Mouse (Mus musculus) hindbrain, embryonic 12.5 days (tissue): ENCODE data around the gene Ccdc7a. TPM values are rescaled to one million over a fixed set of nuclear protein-coding genes. Genes with fewer than 3 reads are reported as not detected.
A peak's percentile ranks its signal among the peaks of the same experiment; 100 is the strongest.
"Not testable (repeated sequence)": the region's sequence is repeated elsewhere in the genome, so short reads cannot be mapped to it uniquely, and the experiment has no call there.

Source experiments
- ATAC-seq: fragments of 200-750 bp; cut with Nextera tagmentation; 2 replicates; pipeline ENCODE4 v1.8.0; 2017; ENCODE audit warnings: moderate TSS enrichment; ENCODE audit not compliant: low FRiP score
- H3K27ac ChIP-seq: fragments of 300-500 bp; sonication (generic); 2 replicates; pipeline ENCODE4 v1.5.1; 2016; ENCODE audit warnings: mild to moderate bottlenecking
- H3K27me3 ChIP-seq: fragments of 300-500 bp; sonication (generic); 2 replicates; pipeline ENCODE4 v1.6.1; 2016; ENCODE audit warnings: mild to moderate bottlenecking
- H3K36me3 ChIP-seq: fragments of 300-500 bp; sonication (generic); 2 replicates; pipeline ENCODE4 v1.6.1; 2016; ENCODE audit warnings: mild to moderate bottlenecking
- H3K4me1 ChIP-seq: fragments of 300-500 bp; sonication (generic); 2 replicates; pipeline ENCODE4 v1.6.1; 2016
- H3K4me2 ChIP-seq: fragments of 300-500 bp; sonication (generic); replicated peaks from 2 replicates; pipeline ENCODE4 v1.6.1; 2016; ENCODE audit warnings: mild to moderate bottlenecking
- H3K4me3 ChIP-seq: fragments of 300-500 bp; sonication (generic); 2 replicates; pipeline ENCODE4 v1.5.1; 2016; ENCODE audit warnings: mild to moderate bottlenecking
- H3K9ac ChIP-seq: fragments of 300-500 bp; sonication (generic); 2 replicates; pipeline ENCODE4 v1.6.1; 2016; ENCODE audit warnings: mild to moderate bottlenecking, moderate library complexity
- H3K9me3 ChIP-seq: fragments of 300-500 bp; sonication (generic); replicated peaks from 2 replicates; pipeline ENCODE4 v1.6.1; 2016; ENCODE audit warnings: mild to moderate bottlenecking
- WGBS: fragments of 180-500 bp; shearing (Covaris S2); methylation state at CpG from one replicate; pipeline ENCODE4 v1.1.7; 2016; 5-methylcytosine and 5-hydroxymethylcytosine counted together
- polyA plus RNA-seq: library from polyadenylated mRNA; unstranded; fragments of >200 nt; fragmentation: Nextera tagmentation; extraction: Ambion mirVana; gene quantifications from 2 replicates; pipeline ENCODE4 v1.2.1, GENCODE M21; 2016

The Ccdc7a gene
- not detected in 2 replicates for polyA plus RNA-seq

DNA sequence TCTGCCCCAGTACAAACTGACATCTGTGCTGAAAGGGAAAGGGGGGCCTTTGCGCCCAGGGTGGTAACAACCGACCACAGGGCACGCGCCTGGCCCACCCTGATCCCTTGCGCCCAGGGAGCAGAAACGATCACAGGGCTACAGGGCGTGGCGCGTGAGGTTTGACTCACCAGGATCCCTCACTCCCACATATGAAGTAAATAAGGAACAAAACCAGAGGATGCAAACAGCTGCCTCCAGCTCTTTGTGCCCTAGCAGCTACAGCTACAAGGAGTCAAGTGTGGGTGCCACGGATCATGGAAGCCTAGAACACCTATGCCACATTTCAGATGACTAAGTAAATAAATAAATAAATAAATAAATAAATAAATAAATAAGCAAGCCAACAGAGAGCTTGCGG lies at the start of gene Ccdc7a:
TSS of gene Ccdc7a (minus strand) at position 101 of the 400 bp plus-strand sequence.
- not testable (repeated sequence) for H3K4me3 ChIP-seq, H3K4me2 ChIP-seq, H3K9ac ChIP-seq, H3K27me3 ChIP-seq, ATAC-seq, H3K4me1 ChIP-seq, H3K36me3 ChIP-seq, H3K9me3 ChIP-seq, H3K27ac ChIP-seq
- WGBS, result 100% methylated on average over 2 of the region's 11 CpGs

GRCm38 (mm10) chr8:129066834-129067233 lies 1.5 kb upstream of the Ccdc7a start, which contains the start of gene Ccdc7b:
TSS of gene Ccdc7b (plus strand) at chr8:129067134.
- not testable (repeated sequence) for H3K4me3 ChIP-seq, H3K27ac ChIP-seq, ATAC-seq, H3K9ac ChIP-seq, H3K4me2 ChIP-seq, H3K27me3 ChIP-seq, H3K9me3 ChIP-seq, H3K4me1 ChIP-seq, H3K36me3 ChIP-seq
- WGBS, result 60% methylated on average over 1 of the region's 10 CpGs

- whole genome bisulfite sequencing, result 98% methylated on average over 1 of the region's 1 CpGs
- no peak for ATAC-seq
- no peak overlapping the region for H3K27ac ChIP-seq
- H3K9me3 ChIP-seq, result no peaks in the 10 kb centered on the region
- no peaks in the 10 kb centered on the region for H3K27me3 ChIP-seq
- H3K36me3 ChIP-seq, result no peaks in the 10 kb centered on the region
- H3K4me1 ChIP-seq, result no peaks in the 10 kb centered on the region
- no peak overlapping the region for H3K4me3 ChIP-seq
- H3K4me2 ChIP-seq, result no peak overlapping the region
- no peak overlapping the region for H3K9ac ChIP-seq
These were observed 73.9 kb downstream of the Ccdc7a start for GRCm38 (mm10) chr8:128991389-128991788.

GRCm38 (mm10) chr8:128948941-128949340 lies 116.4 kb downstream of the Ccdc7a start:
- not testable (repeated sequence) for ATAC-seq, H3K27ac ChIP-seq, H3K4me3 ChIP-seq, H3K4me2 ChIP-seq, H3K9me3 ChIP-seq, H3K9ac ChIP-seq, H3K36me3 ChIP-seq, H3K4me1 ChIP-seq, H3K27me3 ChIP-seq
- WGBS, result 88% methylated on average over 11 of the region's 11 CpGs

DNA sequence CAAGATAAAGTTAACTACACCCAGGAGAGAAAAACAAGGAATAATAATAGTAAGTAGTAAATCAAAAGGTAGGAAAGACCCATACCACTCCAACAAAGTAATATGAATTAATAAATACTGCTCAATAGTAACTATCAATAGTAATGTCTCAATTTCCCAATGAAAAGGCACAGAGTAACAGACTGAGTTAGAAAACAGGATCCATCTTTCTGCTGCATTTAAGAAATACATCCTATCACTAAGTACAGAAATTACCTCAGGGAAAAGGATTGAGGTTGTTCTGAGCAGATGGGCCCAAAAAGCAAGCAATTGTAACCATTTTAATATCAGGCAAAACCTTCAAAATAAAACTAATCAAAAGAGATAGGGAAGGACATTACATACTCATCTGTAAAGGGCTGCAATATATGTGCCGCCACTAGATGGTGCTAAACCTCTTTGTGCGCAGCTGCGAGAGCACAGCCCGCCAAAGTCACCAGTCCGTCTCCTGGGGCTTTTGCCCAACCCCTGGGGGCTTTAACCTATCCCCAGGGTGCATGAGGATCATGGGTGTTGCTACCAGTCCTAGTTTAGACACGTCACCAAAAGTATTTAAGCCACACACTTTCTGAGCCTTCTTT lies 124.2 kb downstream of the Ccdc7a start:
- WGBS, result 0% methylated on average over 6 of the region's 6 CpGs

GRCm38 (mm10) chr8:128933446-128933845 lies 131.9 kb downstream of the Ccdc7a start:
- WGBS, result 62% methylated on average over 4 of the region's 4 CpGs
- Histone ChIP-seq H3K27me3 (no peaks in the 10 kb centered on the region), H3K4me1 (no peaks in the 10 kb centered on the region), H3K36me3 (no peaks in the 10 kb centered on the region), H3K9ac (no peak overlapping the region), H3K9me3 (no peaks in the 10 kb centered on the region), H3K4me3 (no peak overlapping the region), H3K4me2 (no peak overlapping the region), H3K27ac (no peak overlapping the region)
- ATAC-seq, result no peak

More for the DNA sequence above, 124.2 kb downstream of the Ccdc7a start:
- not testable (repeated sequence) for H3K4me1 ChIP-seq, H3K4me3 ChIP-seq, H3K9me3 ChIP-seq, H3K27ac ChIP-seq, H3K4me2 ChIP-seq, H3K9ac ChIP-seq, H3K27me3 ChIP-seq, H3K36me3 ChIP-seq
- ATAC-seq, result peak; percentile 61; the same call in 1 of the 2 replicates

- no peaks in the 10 kb centered on the region for H3K27me3 ChIP-seq
- WGBS, result 63% methylated on average over 3 of the region's 3 CpGs
- no peak overlapping the region for H3K27ac ChIP-seq
- no peak overlapping the region for H3K4me3 ChIP-seq
- H3K36me3 ChIP-seq, result no peaks in the 10 kb centered on the region
- no peak overlapping the region for H3K4me2 ChIP-seq
- no peak for ATAC-seq
- no peak overlapping the region for H3K9ac ChIP-seq
- no peaks in the 10 kb centered on the region for H3K4me1 ChIP-seq
- no peaks in the 10 kb centered on the region for H3K9me3 ChIP-seq
These were observed 182.6 kb downstream of the Ccdc7a start for GRCm38 (mm10) chr8:128882719-128883118.

DNA sequence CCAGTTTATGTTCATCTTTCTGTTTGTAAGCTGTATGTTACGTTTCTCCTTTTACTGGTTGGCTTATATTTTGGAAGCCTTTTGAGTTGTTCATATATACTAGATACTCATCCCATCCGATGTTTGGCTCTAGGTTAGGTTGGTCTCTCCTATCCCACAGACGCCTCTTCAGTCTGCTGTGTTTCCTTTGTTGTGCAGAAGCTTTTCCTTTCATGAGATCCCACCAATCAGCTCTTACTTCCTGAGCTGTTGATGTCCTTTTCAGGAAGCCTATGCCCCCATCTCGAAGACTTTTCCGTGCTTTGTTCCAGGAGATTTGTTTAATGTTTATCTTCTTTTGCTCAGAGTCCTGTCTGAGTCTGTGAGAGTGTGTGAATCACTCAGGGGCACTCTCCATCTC lies 221.6 kb downstream of the Ccdc7a start:
- no peaks in the 10 kb centered on the region for H3K9me3 ChIP-seq
- no peaks in the 10 kb centered on the region for H3K27me3 ChIP-seq
- H3K4me2 ChIP-seq, result no peak overlapping the region
- no peaks in the 10 kb centered on the region for H3K4me1 ChIP-seq
- no peaks in the 10 kb centered on the region for H3K36me3 ChIP-seq
- WGBS, result 60% methylated on average over 5 of the region's 5 CpGs
- no peak overlapping the region for H3K9ac ChIP-seq
- ATAC-seq, result no peak
- H3K4me3 ChIP-seq, result no peak overlapping the region
- no peak overlapping the region for H3K27ac ChIP-seq

DNA sequence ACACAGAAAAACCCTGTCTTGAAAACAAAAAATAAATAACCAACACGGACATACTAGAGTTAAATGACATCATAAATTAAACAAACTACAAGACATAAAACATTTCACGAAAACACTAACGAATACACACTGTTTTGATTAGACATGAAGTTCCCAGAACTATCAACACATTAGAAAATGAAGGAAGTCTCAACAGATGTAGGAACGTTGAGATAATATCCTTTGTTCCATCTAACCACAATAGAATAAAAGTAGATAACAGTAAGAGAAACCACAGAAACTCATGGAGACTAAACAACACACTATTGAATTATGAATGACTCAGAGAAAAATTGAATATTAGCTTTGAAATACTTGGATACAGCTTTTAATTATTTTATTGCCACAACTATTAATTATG lies 252.8 kb downstream of the Ccdc7a start:
- no peaks in the 10 kb centered on the region for H3K27me3 ChIP-seq
- no peak overlapping the region for H3K4me2 ChIP-seq
- H3K4me1 ChIP-seq, result no peaks in the 10 kb centered on the region
- H3K4me3 ChIP-seq, result no peak overlapping the region
- ATAC-seq, result no peak
- 88% methylated on average over 4 of the region's 4 CpGs for WGBS
- H3K9me3 ChIP-seq, result no peaks in the 10 kb centered on the region
- no peak overlapping the region for H3K9ac ChIP-seq
- H3K36me3 ChIP-seq, result no peaks in the 10 kb centered on the region
- no peak overlapping the region for H3K27ac ChIP-seq

- H3K4me1 ChIP-seq, result no peaks in the 10 kb centered on the region
- no peak within 1 kb of the TSS for H3K9ac ChIP-seq
- no peaks in the 10 kb centered on the region for H3K27me3 ChIP-seq
- no peak within 1 kb of the TSS for H3K4me3 ChIP-seq
- H3K4me2 ChIP-seq, result no peak within 1 kb of the TSS
- no peak within 1 kb of the TSS for H3K27ac ChIP-seq
- no peaks in the 10 kb centered on the region for H3K9me3 ChIP-seq
- 83% methylated on average over 1 of the region's 1 CpGs for WGBS
- ATAC-seq, result no peak
- H3K36me3 ChIP-seq, result no peaks in the 10 kb centered on the region
These were observed 266.7 kb downstream of the Ccdc7a start, which contains the start of gene Gm3952 for GRCm38 (mm10) chr8:128798594-128798993. TSS of gene Gm3952 (minus strand) at chr8:128798694.

GRCm38 (mm10) chr8:128735692-128736091 lies 329.6 kb downstream of the Ccdc7a start:
- H3K36me3 ChIP-seq, result peaks cover 37% of the 10 kb centered on the region
- H3K4me3 ChIP-seq, result no peak overlapping the region
- no peaks in the 10 kb centered on the region for H3K27me3 ChIP-seq
- H3K4me2 ChIP-seq, result no peak overlapping the region
- peaks cover 9% of the 10 kb centered on the region; the same call in 1 of the 2 replicates for H3K4me1 ChIP-seq
- no peak overlapping the region for H3K27ac ChIP-seq
- H3K9ac ChIP-seq, result no peak overlapping the region
- no peak for ATAC-seq
- WGBS, result 93% methylated on average over 3 of the region's 3 CpGs
- no peaks in the 10 kb centered on the region for H3K9me3 ChIP-seq

DNA sequence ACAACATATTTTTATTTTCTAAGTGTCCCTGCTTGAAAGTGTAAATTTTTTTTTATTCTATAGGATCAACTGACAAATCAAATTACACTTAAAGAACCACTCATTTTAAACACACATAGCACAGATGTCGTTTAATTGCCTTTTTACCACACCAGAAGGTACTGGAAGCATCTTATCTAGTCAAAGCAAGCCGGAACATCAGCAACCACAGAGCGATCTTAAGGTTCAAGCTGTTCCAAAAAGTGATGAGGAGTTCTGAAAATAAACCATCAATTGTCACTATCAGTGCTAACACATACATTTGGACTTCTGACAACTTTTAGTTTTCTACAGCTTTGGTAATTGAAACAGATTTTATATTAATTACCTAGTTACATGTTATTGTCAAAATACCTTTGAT lies 331.2 kb downstream of the Ccdc7a start:
- WGBS, result 94% methylated on average over 3 of the region's 3 CpGs
- ATAC-seq, result no peak
- peaks cover 31% of the 10 kb centered on the region for H3K36me3 ChIP-seq

GRCm38 (mm10) chr8:128732254-128732653 lies 333.1 kb downstream of the Ccdc7a start:
- peak; percentile 93 for ATAC-seq
- H3K27ac ChIP-seq, result peak overlapping the region; percentile 79
- peaks cover 9% of the 10 kb centered on the region; the same call in 1 of the 2 replicates for H3K4me1 ChIP-seq
- H3K9me3 ChIP-seq, result no peaks in the 10 kb centered on the region
- 7% methylated on average over 2 of the region's 2 CpGs for WGBS
- H3K9ac ChIP-seq, result no peak overlapping the region
- H3K4me2 ChIP-seq, result no peak overlapping the region
- H3K4me3 ChIP-seq, result no peak overlapping the region
- H3K36me3 ChIP-seq, result peaks cover 32% of the 10 kb centered on the region
- no peaks in the 10 kb centered on the region for H3K27me3 ChIP-seq

More for the DNA sequence above, 331.2 kb downstream of the Ccdc7a start:
- H3K4me2 ChIP-seq, result no peak overlapping the region
- H3K27ac ChIP-seq, result no peak overlapping the region
- H3K4me3 ChIP-seq, result no peak overlapping the region
- H3K27me3 ChIP-seq, result no peaks in the 10 kb centered on the region
- peaks cover 9% of the 10 kb centered on the region; the same call in 1 of the 2 replicates for H3K4me1 ChIP-seq
- H3K9ac ChIP-seq, result no peak overlapping the region
- H3K9me3 ChIP-seq, result no peaks in the 10 kb centered on the region
